Mouse (Mus musculus) testis, adult 2 months (tissue): ENCODE data around the gene Frmd6.

Experiments
- CTCF ChIP-seq: fragments of 200-500 bp; IDR thresholded peaks from 2 replicates; pipeline ENCODE4 v1.5.1; 2012; ENCODE audit warnings: low read depth, mild to moderate bottlenecking, inconsistent platforms, low read length, moderate library complexity; ENCODE audit not compliant: control insufficient read depth, insufficient read depth, insufficient replicate concordance
- POLR2A ChIP-seq: fragments of 200-500 bp; IDR thresholded peaks from 2 replicates; pipeline ENCODE4 v1.6.1; 2012; ENCODE audit warnings: low read depth, mild to moderate bottlenecking, inconsistent platforms, low read length, moderate library complexity; ENCODE audit not compliant: control insufficient read depth

- TF ChIP-seq CTCF (no peak), POLR2A (no peak)
Measured at GRCm38 (mm10) chr12:70783049-70783448, 42.3 kb upstream of the Frmd6 start.
